Mouse (Mus musculus) CD8-positive naive resting alpha-beta T cell, adult 57 days (primary cell): ENCODE data around the gene Iqgap3. TPM values are rescaled to one million over a fixed set of nuclear protein-coding genes. Genes with fewer than 3 reads are reported as not detected.

ENCODE experiments used
- total RNA-seq: library from RNA; stranded (reverse); gene quantifications from one replicate; pipeline ENCODE4 v1.2.4, GENCODE M21; 2023

Gene Iqgap3
- 0.12 TPM for total RNA-seq

GRCm38 (mm10) chr3:88081345-88082223 lies at the start of gene Iqgap3:
Gene Iqgap3 (plus strand): TSS chr3:88081971.

GRCm38 (mm10) chr3:88042661-88043421 lies 38.9 kb upstream of the Iqgap3 start, which contains the start of gene Gpatch4:
Gene Gpatch4 (plus strand): TSS chr3:88043108.

GRCm38 (mm10) chr3:88057902-88058696 lies 23.7 kb upstream of the Iqgap3 start, which contains the start of gene Naxe:
Gene Naxe (minus strand): TSS chr3:88058495.

DNA sequence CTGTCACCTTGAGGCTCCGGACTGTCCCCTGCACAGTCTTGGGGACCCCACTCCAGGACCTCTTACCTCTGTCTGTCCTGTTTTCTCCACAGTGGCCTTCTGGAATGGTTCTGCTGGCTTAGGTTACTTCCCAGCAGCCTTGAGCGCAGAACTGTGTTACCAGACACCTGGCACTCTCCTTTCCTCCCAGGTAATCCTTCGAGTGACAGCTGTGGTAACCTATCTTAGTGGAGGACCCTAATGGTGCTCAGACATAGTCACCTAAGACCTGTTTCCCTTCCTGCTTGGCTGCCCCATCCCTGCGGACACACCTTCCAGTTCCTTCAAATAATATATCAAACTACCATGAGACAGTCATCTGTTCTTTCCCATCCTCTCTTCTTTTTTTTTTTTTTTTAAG lies 3.6 kb upstream of the Iqgap3 start, which contains the start of gene Ttc24:
Gene Ttc24, minus strand, starts transcription at position 101 of the 400 bp plus-strand sequence.

DNA sequence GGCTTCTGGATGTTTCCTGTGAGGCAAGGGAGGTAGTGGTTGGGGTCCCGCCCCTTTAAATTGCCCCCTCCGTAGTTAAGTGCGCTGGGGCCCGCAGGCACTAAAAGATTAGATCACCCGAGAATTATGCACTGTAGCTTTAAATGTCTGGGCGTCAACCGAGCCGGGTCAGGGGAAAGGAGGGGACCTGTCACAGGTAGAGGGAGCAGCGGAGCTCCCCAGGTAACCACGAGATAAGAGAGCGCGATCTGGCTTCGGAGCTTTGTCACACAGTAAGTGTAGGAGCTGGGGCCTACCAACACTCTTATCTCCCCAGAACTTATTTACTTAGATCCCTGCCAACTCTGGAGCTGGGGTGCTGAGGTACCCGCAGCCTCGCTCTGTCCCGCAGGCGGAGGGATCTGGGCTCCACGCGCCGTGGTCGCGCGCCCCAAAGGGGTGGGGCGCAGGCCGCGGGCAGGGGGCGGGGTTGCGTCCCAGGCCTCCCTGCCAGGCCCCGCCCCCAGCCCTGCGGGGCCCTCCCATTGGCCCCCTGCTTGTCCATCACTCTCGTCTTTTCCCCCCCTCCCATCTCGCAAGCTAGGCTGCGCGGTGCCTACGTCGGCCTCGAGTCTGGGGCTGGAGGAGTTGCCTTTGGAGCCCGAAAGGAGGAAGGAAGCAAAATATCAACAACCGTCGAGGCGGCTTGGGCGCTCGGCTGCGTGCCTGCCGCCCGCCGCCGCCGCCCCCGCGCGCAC lies 60.2 kb downstream of the Iqgap3 start, which contains the start of gene Mef2d:
Gene Mef2d, plus strand, starts transcription at position 586 of the 737 bp plus-strand sequence.

Other genes with a start within 250 kb of the Iqgap3 start
- gene Sh2d2a, start 235.2 kb upstream of the Iqgap3 start, total RNA-seq = 262 TPM
- 58.1 TPM for gene Prcc, start 196.4 kb upstream of the Iqgap3 start, total RNA-seq
- 79.8 TPM for gene Hdgf, start 175.7 kb upstream of the Iqgap3 start, total RNA-seq
- gene Mrpl24, start 162.5 kb upstream of the Iqgap3 start, total RNA-seq = 150 TPM
- gene Isg20l2, start 151.7 kb upstream of the Iqgap3 start, total RNA-seq = 60.8 TPM
- 26.4 TPM for gene Rrnad1, start 151.3 kb upstream of the Iqgap3 start, total RNA-seq
- gene Crabp2, start 133.3 kb upstream of the Iqgap3 start, total RNA-seq = 2.1 TPM
- gene Nes, start 110.9 kb upstream of the Iqgap3 start, total RNA-seq = not detected
- gene Bcan, start 81.7 kb upstream of the Iqgap3 start, total RNA-seq = not detected
- gene Hapln2, start 54.4 kb upstream of the Iqgap3 start, total RNA-seq = not detected
- 26.0 TPM for gene Gpatch4, start 38.9 kb upstream of the Iqgap3 start, total RNA-seq
- gene Naxe, start 23.5 kb upstream of the Iqgap3 start, total RNA-seq = 20.0 TPM
- gene Ttc24, start 3.7 kb upstream of the Iqgap3 start, total RNA-seq = not detected
- 328 TPM for gene Mef2d, start 60.4 kb downstream of the Iqgap3 start, total RNA-seq
- gene Rhbg, start 172.7 kb downstream of the Iqgap3 start, total RNA-seq = not detected
- gene Gm38392, start 205.2 kb downstream of the Iqgap3 start, total RNA-seq = not detected
- 6.6 TPM for gene Tsacc, start 215.0 kb downstream of the Iqgap3 start, total RNA-seq
- 189 TPM for gene Cct3, start 215.1 kb downstream of the Iqgap3 start, total RNA-seq
- 91.9 TPM for gene Glmp, start 243.1 kb downstream of the Iqgap3 start, total RNA-seq